Mouse (Mus musculus): Measurements from ENCODE around the gene Gm12185. TPM values are rescaled to one million over a fixed set of nuclear protein-coding genes. Genes with fewer than 3 reads are reported as not detected.

Gene Gm12185
- polyA plus RNA-seq, 1 experiment from 2014 or later = not detected

- no peaks in the 10 kb centered on the region for H3K9me3 ChIP-seq (replicated peaks; ENCODE audit: control insufficient read depth, low read length)
- DNase-seq (ENCODE audit: low spot score) = no peak
- 78% methylated on average over 10 of the region's 10 CpGs for WGBS
- H3K9ac ChIP-seq (replicated peaks; ENCODE audit: low read length) = no peak overlapping the region
- H3K36me3 ChIP-seq (replicated peaks; ENCODE audit: control insufficient read depth, insufficient read depth, low read depth, low read length) = no peaks in the 10 kb centered on the region
- H3K4me3 ChIP-seq (ENCODE audit: low read depth, low read length) = no peak overlapping the region
- H3K27me3 ChIP-seq (ENCODE audit: control insufficient read depth, insufficient read depth, low read length) = no peaks in the 10 kb centered on the region
- H3K27ac ChIP-seq (replicated peaks; ENCODE audit: low read depth, low read length) = no peak overlapping the region
- no peak overlapping the region for H3K4me2 ChIP-seq (ENCODE audit: low read depth, low read length)
- H3K4me1 ChIP-seq (ENCODE audit: control insufficient read depth, insufficient read depth, low read length) = no peaks in the 10 kb centered on the region
- no peak for ATAC-seq (replicated peaks; ENCODE audit: insufficient number of reproducible peaks, low FRiP score, low TSS enrichment, low read depth)
These were observed 118.3 kb downstream of the Gm12185 start for GRCm38 (mm10) chr11:48873591-48874290.

- H3K36me3 ChIP-seq (replicated peaks; ENCODE audit: control insufficient read depth, insufficient read depth, low read depth, low read length) = no peaks in the 10 kb centered on the region
- no peak for ATAC-seq (replicated peaks; ENCODE audit: insufficient number of reproducible peaks, low FRiP score, low TSS enrichment, low read depth)
- WGBS = 85% methylated on average over 7 of the region's 7 CpGs
- H3K9ac ChIP-seq (replicated peaks; ENCODE audit: low read length) = no peak overlapping the region
- H3K27me3 ChIP-seq (ENCODE audit: control insufficient read depth, insufficient read depth, low read length) = no peaks in the 10 kb centered on the region
- no peak overlapping the region for H3K4me3 ChIP-seq (ENCODE audit: low read depth, low read length)
- no peak for DNase-seq (ENCODE audit: low spot score)
- no peak overlapping the region for H3K4me2 ChIP-seq (ENCODE audit: low read depth, low read length)
- no peaks in the 10 kb centered on the region for H3K9me3 ChIP-seq (replicated peaks; ENCODE audit: control insufficient read depth, low read length)
- H3K4me1 ChIP-seq (ENCODE audit: control insufficient read depth, insufficient read depth, low read length) = no peaks in the 10 kb centered on the region
- H3K27ac ChIP-seq (replicated peaks; ENCODE audit: low read depth, low read length) = no peak overlapping the region
These were observed 119.2 kb downstream of the Gm12185 start for GRCm38 (mm10) chr11:48872695-48873300.

- Histone ChIP-seq H3K36me3 (replicated peaks; ENCODE audit: control insufficient read depth, insufficient read depth, low read depth, low read length) (no peaks in the 10 kb centered on the region), H3K9me3 (replicated peaks; ENCODE audit: control insufficient read depth, low read length) (no peaks in the 10 kb centered on the region), H3K9ac (replicated peaks; ENCODE audit: low read length) (peak overlapping the region; percentile 47), H3K4me2 (ENCODE audit: low read depth, low read length) (peak overlapping the region; percentile 65), H3K4me1 (ENCODE audit: control insufficient read depth, insufficient read depth, low read length) (no peaks in the 10 kb centered on the region), H3K27me3 (ENCODE audit: control insufficient read depth, insufficient read depth, low read length) (no peaks in the 10 kb centered on the region), H3K4me3 (ENCODE audit: low read depth, low read length) (peak overlapping the region; percentile 26), H3K27ac (replicated peaks; ENCODE audit: low read depth, low read length) (no peak overlapping the region)
- DNase-seq (ENCODE audit: low spot score) (peak; percentile 13), ATAC-seq (replicated peaks; ENCODE audit: insufficient number of reproducible peaks, low FRiP score, low TSS enrichment, low read depth) (no peak; the same call in 1 of the 2 replicates)
- 6% methylated on average over 17 of the region's 17 CpGs for WGBS
These were observed 120.0 kb downstream of the Gm12185 start for GRCm38 (mm10) chr11:48871817-48872541.

GRCm38 (mm10) chr11:48871201-48871772 is 120.7 kb downstream of the Gm12185 start, which contains the start of gene Irgm1:
Gene Irgm1, minus strand, starts transcription at chr11:48871683.
- peak within 1 kb of the TSS; percentile 26 for H3K4me3 ChIP-seq (ENCODE audit: low read depth, low read length)
- H3K4me2 ChIP-seq (ENCODE audit: low read depth, low read length) = peak within 1 kb of the TSS; percentile 65
- DNase-seq (ENCODE audit: low spot score) (peak; percentile 60), ATAC-seq (replicated peaks; ENCODE audit: insufficient number of reproducible peaks, low FRiP score, low TSS enrichment, low read depth) (peak; percentile 50)
- 3% methylated on average over 19 of the region's 19 CpGs for WGBS
- H3K27ac ChIP-seq (replicated peaks; ENCODE audit: low read depth, low read length) = no peak within 1 kb of the TSS
- H3K9me3 ChIP-seq (replicated peaks; ENCODE audit: control insufficient read depth, low read length) = no peaks in the 10 kb centered on the region
- H3K4me1 ChIP-seq (ENCODE audit: control insufficient read depth, insufficient read depth, low read length) = no peaks in the 10 kb centered on the region
- no peaks in the 10 kb centered on the region for H3K36me3 ChIP-seq (replicated peaks; ENCODE audit: control insufficient read depth, insufficient read depth, low read depth, low read length)
- no peaks in the 10 kb centered on the region for H3K27me3 ChIP-seq (ENCODE audit: control insufficient read depth, insufficient read depth, low read length)
- peak within 1 kb of the TSS; percentile 47 for H3K9ac ChIP-seq (replicated peaks; ENCODE audit: low read length)

GRCm38 (mm10) chr11:48870781-48871180 is 121.2 kb downstream of the Gm12185 start:
- Histone ChIP-seq H3K36me3 (replicated peaks; ENCODE audit: control insufficient read depth, insufficient read depth, low read depth, low read length) (no peaks in the 10 kb centered on the region), H3K9me3 (replicated peaks; ENCODE audit: control insufficient read depth, low read length) (no peaks in the 10 kb centered on the region), H3K4me1 (ENCODE audit: control insufficient read depth, insufficient read depth, low read length) (no peaks in the 10 kb centered on the region), H3K27ac (replicated peaks; ENCODE audit: low read depth, low read length) (no peak overlapping the region), H3K27me3 (ENCODE audit: control insufficient read depth, insufficient read depth, low read length) (no peaks in the 10 kb centered on the region), H3K4me2 (ENCODE audit: low read depth, low read length) (peak overlapping the region; percentile 65), H3K4me3 (ENCODE audit: low read depth, low read length) (peak overlapping the region; percentile 26), H3K9ac (replicated peaks; ENCODE audit: low read length) (peak overlapping the region; percentile 47; the same call in 1 of the 2 replicates)
- no peak for DNase-seq (ENCODE audit: low spot score)
- no peak for ATAC-seq (replicated peaks; ENCODE audit: insufficient number of reproducible peaks, low FRiP score, low TSS enrichment, low read depth)
- WGBS = 39% methylated on average over 7 of the region's 7 CpGs

GRCm38 (mm10) chr11:48869380-48870110 is 122.5 kb downstream of the Gm12185 start:
- Histone ChIP-seq H3K4me3 (ENCODE audit: low read depth, low read length) (no peak overlapping the region), H3K4me2 (ENCODE audit: low read depth, low read length) (no peak overlapping the region), H3K36me3 (replicated peaks; ENCODE audit: control insufficient read depth, insufficient read depth, low read depth, low read length) (no peaks in the 10 kb centered on the region), H3K27me3 (ENCODE audit: control insufficient read depth, insufficient read depth, low read length) (no peaks in the 10 kb centered on the region), H3K27ac (replicated peaks; ENCODE audit: low read depth, low read length) (no peak overlapping the region), H3K4me1 (ENCODE audit: control insufficient read depth, insufficient read depth, low read length) (no peaks in the 10 kb centered on the region), H3K9ac (replicated peaks; ENCODE audit: low read length) (no peak overlapping the region), H3K9me3 (replicated peaks; ENCODE audit: control insufficient read depth, low read length) (no peaks in the 10 kb centered on the region)
- no peak for DNase-seq (ENCODE audit: low spot score)
- ATAC-seq (replicated peaks; ENCODE audit: insufficient number of reproducible peaks, low FRiP score, low TSS enrichment, low read depth) = no peak
- 77% methylated on average over 7 of the region's 7 CpGs for WGBS

GRCm38 (mm10) chr11:48866481-48866880 is 125.5 kb downstream of the Gm12185 start:
- H3K4me3 ChIP-seq (ENCODE audit: low read depth, low read length) = no peak overlapping the region
- ATAC-seq (replicated peaks; ENCODE audit: insufficient number of reproducible peaks, low FRiP score, low TSS enrichment, low read depth) = no peak
- DNase-seq (ENCODE audit: low spot score) = no peak
- no peak overlapping the region for H3K4me2 ChIP-seq (ENCODE audit: low read depth, low read length)
- H3K9ac ChIP-seq (replicated peaks; ENCODE audit: low read length) = no peak overlapping the region
- H3K9me3 ChIP-seq (replicated peaks; ENCODE audit: control insufficient read depth, low read length) = no peaks in the 10 kb centered on the region
- H3K36me3 ChIP-seq (replicated peaks; ENCODE audit: control insufficient read depth, insufficient read depth, low read depth, low read length) = no peaks in the 10 kb centered on the region
- H3K27me3 ChIP-seq (ENCODE audit: control insufficient read depth, insufficient read depth, low read length) = no peaks in the 10 kb centered on the region
- 94% methylated on average over 9 of the region's 9 CpGs for WGBS
- H3K27ac ChIP-seq (replicated peaks; ENCODE audit: low read depth, low read length) = no peak overlapping the region
- H3K4me1 ChIP-seq (ENCODE audit: control insufficient read depth, insufficient read depth, low read length) = no peaks in the 10 kb centered on the region
